Mouse (Mus musculus) ES-E14 (cell line): ENCODE measurements at regions not wholly inside any gene's neighbourhood (a gene's known extent, or its start where the extent isn't known, plus 50 kb on each side); places are given as distances from the start of the nearest gene placed in this dataset.

Experiments used
- HCFC1 ChIP-seq: IDR thresholded peaks from 2 replicates; pipeline ENCODE4 v1.6.1; 2012; ENCODE audit warnings: low read length, inconsistent platforms, borderline replicate concordance; ENCODE audit not compliant: insufficient read depth
- ZNF384 ChIP-seq: IDR thresholded peaks from 2 replicates; pipeline ENCODE4 v1.6.1; 2012; ENCODE audit warnings: low read depth, low read length, inconsistent platforms

DNA sequence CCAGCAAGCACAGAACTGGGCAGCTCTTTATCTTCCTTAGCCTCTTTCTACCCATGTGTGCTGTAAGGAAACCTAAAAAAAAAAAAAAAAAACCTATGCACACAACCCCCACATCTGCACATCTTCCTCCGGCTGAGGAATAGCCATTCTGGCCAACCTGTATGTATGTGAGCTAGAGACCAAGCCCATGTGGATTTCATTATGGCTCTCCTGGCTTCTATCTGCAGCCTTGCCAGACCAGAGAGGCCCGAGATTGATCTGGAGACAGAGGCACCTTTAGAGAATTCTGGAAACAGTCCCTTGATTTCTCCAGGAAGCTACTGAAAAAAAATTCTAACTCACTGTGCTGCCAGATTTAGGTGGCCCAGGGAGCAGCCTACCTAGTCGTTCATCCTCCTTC is 281.5 kb upstream of the Mki67 start:
- no peak for TF ChIP-seq ZNF384
- no peak for TF ChIP-seq HCFC1
